Mouse (Mus musculus): ENCODE measurements around the gene Lingo1. TPM values are rescaled to one million over a fixed set of nuclear protein-coding genes. Genes with fewer than 3 reads are reported as not detected.

The Lingo1 gene
- polyA plus RNA-seq, 1 experiment from 2014 or later, result 2.2 TPM

DNA sequence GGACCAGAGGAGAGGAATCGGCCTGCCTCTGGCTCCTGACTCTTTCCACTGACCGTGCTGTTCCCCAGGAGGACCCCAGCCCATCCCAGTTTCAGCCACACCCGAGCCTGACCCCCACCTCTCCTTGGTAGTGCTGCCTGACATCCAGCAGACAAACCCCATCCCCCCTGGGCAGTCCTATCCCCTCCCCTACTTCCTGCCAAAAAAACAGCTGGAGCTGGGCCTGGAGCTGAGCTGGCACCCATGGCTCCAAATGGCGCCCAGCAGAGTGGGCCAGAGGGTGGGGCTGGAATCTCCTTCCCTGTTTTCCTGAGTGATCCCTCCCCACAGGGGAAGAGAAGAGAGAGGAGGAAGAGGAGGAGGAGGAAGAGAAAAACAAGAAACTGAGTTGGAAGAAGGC lies 177.6 kb downstream of the Lingo1 start:
- ATAC-seq, result no peak
- no peaks in the 10 kb centered on the region for H3K4me1 ChIP-seq (replicated peaks)
- H3K9ac ChIP-seq, result no peak overlapping the region
- no peaks in the 10 kb centered on the region for H3K36me3 ChIP-seq
- H3K9me3 ChIP-seq, result no peaks in the 10 kb centered on the region
- peaks cover 21% of the 10 kb centered on the region for H3K27me3 ChIP-seq (replicated peaks)
- H3K4me2 ChIP-seq (replicated peaks), result no peak overlapping the region
- 72% methylated on average over 4 of the region's 4 CpGs for WGBS
- no peak overlapping the region for H3K27ac ChIP-seq
- no peak overlapping the region for H3K4me3 ChIP-seq (replicated peaks)

- Histone ChIP-seq H3K9me3 (no peaks in the 10 kb centered on the region), H3K27me3 (replicated peaks) (peaks cover 16% of the 10 kb centered on the region), H3K27ac (no peak overlapping the region), H3K4me2 (replicated peaks) (no peak overlapping the region), H3K9ac (no peak overlapping the region), H3K4me3 (replicated peaks) (no peak overlapping the region), H3K4me1 (replicated peaks) (no peaks in the 10 kb centered on the region), H3K36me3 (no peaks in the 10 kb centered on the region)
- WGBS, result 71% methylated on average over 3 of the region's 3 CpGs
- ATAC-seq, result no peak
These were observed 180.2 kb downstream of the Lingo1 start for GRCm38 (mm10) chr9:56616061-56616460.

DNA sequence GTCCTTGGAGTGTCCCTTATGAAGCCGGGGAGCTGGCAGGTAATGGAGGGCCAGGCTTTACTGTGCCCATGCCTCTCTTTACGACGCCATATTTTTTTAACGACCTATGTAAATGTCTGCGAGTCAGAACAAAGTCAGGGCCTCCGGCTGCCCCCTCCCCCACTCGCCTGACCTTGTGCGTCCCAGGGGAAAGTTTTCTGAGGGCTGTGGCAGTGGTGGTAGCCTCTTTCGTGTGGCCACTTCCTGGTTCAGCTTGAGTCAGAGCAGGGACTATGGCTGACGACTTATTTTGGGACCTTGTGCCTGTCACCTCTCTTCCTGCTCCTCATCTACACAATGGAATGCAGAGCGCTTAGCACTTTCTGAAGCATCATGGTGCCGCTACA lies 183.5 kb downstream of the Lingo1 start:
- no peak for ATAC-seq
- no peaks in the 10 kb centered on the region for H3K9me3 ChIP-seq
- WGBS, result 42% methylated on average over 12 of the region's 12 CpGs

GRCm38 (mm10) chr9:56611912-56612797 lies 184.1 kb downstream of the Lingo1 start:
- WGBS, result 84% methylated on average over 8 of the region's 8 CpGs
- no peak for ATAC-seq

More for the DNA sequence above, 183.5 kb downstream of the Lingo1 start:
- H3K4me2 ChIP-seq (replicated peaks), result no peak overlapping the region
- H3K27ac ChIP-seq, result no peak overlapping the region
- H3K4me1 ChIP-seq (replicated peaks), result 0 out of 2 replicates have a peak, but pooled peaks cover 2% of the 10 kb centered on the region
- no peaks in the 10 kb centered on the region for H3K36me3 ChIP-seq
- no peak overlapping the region for H3K9ac ChIP-seq
- no peak overlapping the region for H3K4me3 ChIP-seq (replicated peaks)
- 0 out of 2 replicates have a peak, but pooled peaks cover 3% of the 10 kb centered on the region for H3K27me3 ChIP-seq (replicated peaks)

GRCm38 (mm10) chr9:56610955-56611354 lies 185.3 kb downstream of the Lingo1 start:
- WGBS, result 86% methylated on average over 6 of the region's 6 CpGs
- Histone ChIP-seq H3K27me3 (replicated peaks) (0 out of 2 replicates have a peak, but pooled peaks cover 3% of the 10 kb centered on the region), H3K36me3 (no peaks in the 10 kb centered on the region), H3K9me3 (no peaks in the 10 kb centered on the region), H3K27ac (no peak overlapping the region), H3K4me2 (replicated peaks) (no peak overlapping the region), H3K9ac (no peak overlapping the region), H3K4me3 (replicated peaks) (no peak overlapping the region), H3K4me1 (replicated peaks) (0 out of 2 replicates have a peak, but pooled peaks cover 2% of the 10 kb centered on the region)
- ATAC-seq, result no peak

More at GRCm38 (mm10) chr9:56611912-56612797, 184.1 kb downstream of the Lingo1 start:
- no peaks in the 10 kb centered on the region for H3K36me3 ChIP-seq
- 0 out of 2 replicates have a peak, but pooled peaks cover 2% of the 10 kb centered on the region for H3K4me1 ChIP-seq (replicated peaks)
- H3K4me3 ChIP-seq (replicated peaks), result no peak overlapping the region
- H3K4me2 ChIP-seq (replicated peaks), result no peak overlapping the region
- no peak overlapping the region for H3K9ac ChIP-seq
- H3K9me3 ChIP-seq, result no peaks in the 10 kb centered on the region
- H3K27me3 ChIP-seq (replicated peaks), result 0 out of 2 replicates have a peak, but pooled peaks cover 3% of the 10 kb centered on the region
- no peak overlapping the region for H3K27ac ChIP-seq

- Histone ChIP-seq H3K4me2 (replicated peaks) (no peak overlapping the region), H3K9me3 (no peaks in the 10 kb centered on the region), H3K4me3 (replicated peaks) (no peak overlapping the region), H3K4me1 (replicated peaks) (0 out of 2 replicates have a peak, but pooled peaks cover 2% of the 10 kb centered on the region), H3K27me3 (replicated peaks) (0 out of 2 replicates have a peak, but pooled peaks cover 3% of the 10 kb centered on the region), H3K9ac (no peak overlapping the region), H3K27ac (no peak overlapping the region), H3K36me3 (no peaks in the 10 kb centered on the region)
- ATAC-seq, result no peak
- WGBS, result 83% methylated on average over 5 of the region's 5 CpGs
These were observed 185.8 kb downstream of the Lingo1 start for GRCm38 (mm10) chr9:56610466-56610865.

DNA sequence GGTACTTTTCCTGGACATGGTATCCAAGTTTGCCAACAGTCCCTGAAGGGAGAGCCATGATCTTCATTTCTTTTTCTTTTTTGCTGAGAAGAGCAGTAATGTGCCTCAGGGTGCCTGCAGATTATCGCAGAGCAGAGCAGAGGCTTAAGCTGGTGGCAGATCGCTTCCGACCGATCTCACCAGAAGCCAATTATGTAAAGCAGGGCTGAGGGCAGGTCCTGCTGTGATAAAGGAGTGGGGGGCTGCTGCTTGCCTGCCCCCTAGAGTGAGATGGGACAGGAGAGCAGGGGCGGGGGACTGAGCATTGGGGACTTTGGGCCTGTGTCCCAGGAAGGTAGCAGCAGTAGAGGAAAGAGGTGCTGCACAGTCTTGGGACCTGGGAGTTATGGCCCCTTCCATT lies 186.8 kb downstream of the Lingo1 start:
- no peak overlapping the region for H3K9ac ChIP-seq
- peaks cover 2% of the 10 kb centered on the region; the same call in 1 of the 2 replicates for H3K4me1 ChIP-seq (replicated peaks)
- 44% methylated on average over 5 of the region's 5 CpGs for WGBS

GRCm38 (mm10) chr9:56608691-56609351 lies 187.4 kb downstream of the Lingo1 start:
- 29% methylated on average over 11 of the region's 11 CpGs for WGBS
- no peaks in the 10 kb centered on the region for H3K9me3 ChIP-seq
- H3K4me2 ChIP-seq (replicated peaks), result no peak overlapping the region
- no peak overlapping the region for H3K9ac ChIP-seq
- no peak for ATAC-seq
- H3K27ac ChIP-seq, result no peak overlapping the region
- no peaks in the 10 kb centered on the region for H3K36me3 ChIP-seq
- 0 out of 2 replicates have a peak, but pooled peaks cover 3% of the 10 kb centered on the region for H3K27me3 ChIP-seq (replicated peaks)
- peaks cover 2% of the 10 kb centered on the region; the same call in 1 of the 2 replicates for H3K4me1 ChIP-seq (replicated peaks)
- H3K4me3 ChIP-seq (replicated peaks), result no peak overlapping the region

More for the DNA sequence above, 186.8 kb downstream of the Lingo1 start:
- no peaks in the 10 kb centered on the region for H3K9me3 ChIP-seq
- no peaks in the 10 kb centered on the region for H3K36me3 ChIP-seq
- H3K27me3 ChIP-seq (replicated peaks), result 0 out of 2 replicates have a peak, but pooled peaks cover 3% of the 10 kb centered on the region
- no peak overlapping the region for H3K27ac ChIP-seq
- no peak overlapping the region for H3K4me2 ChIP-seq (replicated peaks)
- ATAC-seq, result no peak
- no peak overlapping the region for H3K4me3 ChIP-seq (replicated peaks)

DNA sequence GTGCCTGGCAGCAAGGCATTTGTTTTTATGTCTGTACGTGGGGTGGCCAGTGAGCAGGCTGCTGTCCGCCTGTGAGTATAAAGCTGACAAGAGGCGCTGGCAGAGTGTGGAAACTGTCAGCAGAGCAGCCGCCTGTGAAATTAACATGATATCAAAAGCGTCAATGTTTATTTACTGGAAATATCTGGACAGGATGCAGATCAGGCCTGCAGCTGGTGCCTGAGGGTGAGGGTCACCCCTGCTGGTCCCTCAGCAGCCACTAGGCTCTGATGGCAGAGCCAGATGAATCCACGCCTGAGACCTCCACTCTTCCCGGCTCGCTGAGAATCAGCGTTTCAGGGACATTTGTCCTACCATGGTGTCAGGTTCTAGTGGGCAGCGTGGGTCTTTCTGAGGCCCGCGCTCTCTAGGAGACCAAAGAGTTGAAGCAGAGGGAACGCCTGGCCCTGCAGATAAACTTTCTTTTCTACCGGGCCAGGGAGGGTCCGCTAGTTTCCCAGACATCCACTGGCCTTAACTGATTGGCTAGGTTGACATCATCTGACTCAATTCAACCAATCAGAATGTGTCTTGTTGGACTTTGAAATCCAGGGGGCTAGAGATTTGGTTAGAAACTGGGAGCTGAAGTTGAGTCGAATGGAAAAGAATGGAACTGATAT lies 190.1 kb downstream of the Lingo1 start:
- ATAC-seq, result no peak
- no peak overlapping the region for H3K4me3 ChIP-seq (replicated peaks)
- H3K27me3 ChIP-seq (replicated peaks), result 0 out of 2 replicates have a peak, but pooled peaks cover 3% of the 10 kb centered on the region
- no peak overlapping the region for H3K9ac ChIP-seq
- no peak overlapping the region for H3K27ac ChIP-seq
- 0 out of 2 replicates have a peak overlapping the region, but pooled peaks have one; percentile 22 for H3K4me2 ChIP-seq (replicated peaks)
- no peaks in the 10 kb centered on the region for H3K9me3 ChIP-seq
- H3K36me3 ChIP-seq, result no peaks in the 10 kb centered on the region
- WGBS, result 62% methylated on average over 16 of the region's 16 CpGs
- H3K4me1 ChIP-seq (replicated peaks), result peaks cover 2% of the 10 kb centered on the region; the same call in 1 of the 2 replicates

GRCm38 (mm10) chr9:56605443-56605806 lies 190.8 kb downstream of the Lingo1 start:
- no peak for ATAC-seq
- Histone ChIP-seq H3K36me3 (no peaks in the 10 kb centered on the region), H3K4me3 (replicated peaks) (no peak overlapping the region), H3K4me1 (replicated peaks) (peaks cover 2% of the 10 kb centered on the region; the same call in 1 of the 2 replicates), H3K9me3 (no peaks in the 10 kb centered on the region), H3K27ac (no peak overlapping the region), H3K4me2 (replicated peaks) (no peak overlapping the region), H3K9ac (no peak overlapping the region), H3K27me3 (replicated peaks) (0 out of 2 replicates have a peak, but pooled peaks cover 3% of the 10 kb centered on the region)

DNA sequence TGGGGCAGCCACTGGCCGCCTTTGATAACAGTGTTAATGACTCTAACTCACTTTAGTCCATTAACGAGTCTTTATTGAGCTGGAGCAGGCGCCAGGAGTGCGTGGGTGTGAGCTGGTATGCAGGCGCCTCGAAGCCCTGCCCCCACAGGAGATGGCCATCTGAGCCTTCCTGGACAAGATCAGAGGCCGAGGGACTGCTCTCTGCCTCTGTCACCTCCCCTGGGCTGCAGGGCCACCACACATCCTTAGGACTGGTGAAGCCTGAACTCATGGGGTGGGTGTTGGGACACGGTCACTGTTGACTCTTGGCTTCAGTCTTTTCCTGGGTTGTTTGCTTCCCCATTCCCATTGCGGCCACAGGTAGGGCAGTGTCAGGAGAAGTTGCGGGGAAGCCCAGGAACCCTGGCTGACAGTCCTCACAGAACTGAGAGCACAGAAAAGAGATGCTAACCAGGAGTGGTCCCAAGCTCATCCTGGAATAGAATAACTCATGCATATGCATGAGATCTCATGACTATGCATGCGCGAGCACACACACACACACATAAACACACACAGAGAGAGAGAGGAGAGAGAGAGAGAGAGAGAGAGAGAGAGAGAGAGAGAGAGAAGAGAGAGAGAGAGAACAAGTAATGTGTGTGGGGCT lies 191.3 kb downstream of the Lingo1 start:
- no peaks in the 10 kb centered on the region for H3K36me3 ChIP-seq
- H3K4me2 ChIP-seq (replicated peaks), result no peak overlapping the region
- 33% methylated on average over 12 of the region's 12 CpGs for WGBS
- no peak overlapping the region for H3K27ac ChIP-seq
- H3K4me3 ChIP-seq (replicated peaks), result no peak overlapping the region
- H3K9ac ChIP-seq, result 0 out of 2 replicates have a peak overlapping the region, but pooled peaks have one; percentile 5
- 0 out of 2 replicates have a peak, but pooled peaks cover 3% of the 10 kb centered on the region for H3K27me3 ChIP-seq (replicated peaks)
- H3K4me1 ChIP-seq (replicated peaks), result peaks cover 2% of the 10 kb centered on the region; the same call in 1 of the 2 replicates
- no peak for ATAC-seq
- H3K9me3 ChIP-seq, result no peaks in the 10 kb centered on the region
